Mouse (Mus musculus) spleen, postnatal 14 days (tissue): ENCODE results near the gene Cpne8.

Experiments
- DNase-seq, 2 experiments: peaks; one replicate each; pipeline ENCODE4 v3.0.0; 2021 to 2022; ENCODE audit warnings: low spot score in 2 of 2

The Cpne8 gene

GRCm38 (mm10) chr15:90678985-90679759, at the start of gene Cpne8:
Gene Cpne8, minus strand, starts transcription at chr15:90679432.
- peak in 1 of 2 experiments; percentile 5 for DNase-seq

- no peak for DNase-seq
Measured at GRCm38 (mm10) chr15:90717717-90718116, 38.5 kb upstream of the Cpne8 start.

GRCm38 (mm10) chr15:90709296-90709695, 30.1 kb upstream of the Cpne8 start:
- no peak for DNase-seq

GRCm38 (mm10) chr15:90704314-90704713, 25.1 kb upstream of the Cpne8 start:
- DNase-seq, result no peak

- DNase-seq, result no peak
Measured at GRCm38 (mm10) chr15:90703502-90704232, 24.4 kb upstream of the Cpne8 start.

- no peak for DNase-seq
Measured at GRCm38 (mm10) chr15:90686770-90687169, 7.5 kb upstream of the Cpne8 start.

- peak in 1 of 2 experiments; percentile 6 for DNase-seq
Measured at GRCm38 (mm10) chr15:90679760-90680579, 738 bp upstream of the Cpne8 start.

- no peak for DNase-seq
Measured at GRCm38 (mm10) chr15:90678488-90678887, 744 bp downstream of the Cpne8 start.

GRCm38 (mm10) chr15:90669494-90669893, 9.7 kb downstream of the Cpne8 start:
- no peak for DNase-seq

GRCm38 (mm10) chr15:90666893-90667292, 12.3 kb downstream of the Cpne8 start:
- no peak for DNase-seq

- no peak for DNase-seq
Measured at GRCm38 (mm10) chr15:90664615-90665014, 14.6 kb downstream of the Cpne8 start.

- DNase-seq, result no peak
Measured at GRCm38 (mm10) chr15:90663631-90664030, 15.6 kb downstream of the Cpne8 start.

- no peak for DNase-seq
Measured at GRCm38 (mm10) chr15:90660723-90661122, 18.5 kb downstream of the Cpne8 start.

GRCm38 (mm10) chr15:90658053-90658452, 21.2 kb downstream of the Cpne8 start:
- DNase-seq, result no peak

- DNase-seq, result no peak
Measured at GRCm38 (mm10) chr15:90656521-90656920, 22.7 kb downstream of the Cpne8 start.

GRCm38 (mm10) chr15:90647011-90647577, 32.1 kb downstream of the Cpne8 start:
- no peak for DNase-seq

GRCm38 (mm10) chr15:90646326-90646725, 32.9 kb downstream of the Cpne8 start:
- DNase-seq, result no peak

GRCm38 (mm10) chr15:90645828-90646227, 33.4 kb downstream of the Cpne8 start:
- DNase-seq, result no peak

GRCm38 (mm10) chr15:90624201-90624600, 55.0 kb downstream of the Cpne8 start:
- DNase-seq, result no peak

- DNase-seq, result no peak
Measured at GRCm38 (mm10) chr15:90622005-90622404, 57.2 kb downstream of the Cpne8 start.

GRCm38 (mm10) chr15:90619736-90620135, 59.5 kb downstream of the Cpne8 start:
- DNase-seq, result no peak
